Comparison of ENCODE assay signal across 9 mouse cellular contexts in the genomic region with DNA sequence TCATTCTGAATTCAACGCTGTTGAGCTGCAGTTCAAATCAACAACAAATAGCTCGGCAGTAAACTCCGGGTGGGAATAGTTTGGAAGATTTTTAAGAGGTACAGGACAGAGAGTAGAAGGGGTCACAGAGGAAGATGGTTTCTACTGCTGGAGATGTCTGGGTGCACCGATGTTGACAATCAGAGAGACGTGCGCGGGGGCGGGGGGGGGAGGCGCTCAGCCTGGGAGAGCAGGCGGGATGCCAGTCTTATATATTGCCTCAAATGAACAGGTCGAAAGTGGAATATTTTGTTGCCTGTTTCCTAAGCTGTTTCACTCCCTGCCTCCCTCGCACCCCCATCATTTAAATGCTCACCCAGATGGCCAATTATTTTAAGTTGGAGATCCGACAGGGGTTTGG.
DNase-seq lines count a peak whose midpoint lies in the region; ATAC-seq and TF ChIP-seq lines count a peak whose summit lies in the region.
"Had no signal": no experiment of that assay in that cellular context is flagged by ENCODE, and none has a peak within 500 bp of the region (broad histone marks: within the 10 kb centered on the region; RNA-seq: fewer than 3 reads in every experiment).

No protein-coding gene starts in this region.

- H3K27me3 ChIP-seq in liver, postnatal 0 days (ENCODE audit: insufficient read depth, low read length), result no peaks in the 10 kb centered on the region
- peaks cover 16% of the 10 kb centered on the region for H3K27me3 ChIP-seq in liver, embryonic 12.5 days (replicated peaks)
- H3K27me3 ChIP-seq in forebrain, embryonic 13.5 days, result no peaks in the 10 kb centered on the region
- no peaks in the 10 kb centered on the region for H3K27me3 ChIP-seq in hindbrain, postnatal 0 days (ENCODE audit: insufficient read depth, low read length)
- H3K27me3 ChIP-seq in neural tube, embryonic 13.5 days, result 0 out of 2 replicates have a peak, but pooled peaks cover 2% of the 10 kb centered on the region

- H3K4me2 ChIP-seq in liver, postnatal 0 days (ENCODE audit: low read depth, low read length), result peak overlapping the region; percentile 44; the same call in 1 of the 2 replicates
- H3K4me2 ChIP-seq in liver, embryonic 12.5 days, result no peak overlapping the region
- H3K4me2 ChIP-seq in forebrain, embryonic 13.5 days, result peak overlapping the region; percentile 58
- H3K4me2 ChIP-seq in hindbrain, postnatal 0 days (ENCODE audit: low read depth, low read length), result peak overlapping the region; percentile 55
- peak overlapping the region; percentile 52 for H3K4me2 ChIP-seq in neural tube, embryonic 13.5 days

- no peak overlapping the region for H3K4me3 ChIP-seq in liver, postnatal 0 days (ENCODE audit: low read depth, low read length)
- no peak overlapping the region for H3K4me3 ChIP-seq in liver, embryonic 12.5 days
- H3K4me3 ChIP-seq in forebrain, embryonic 13.5 days, result peak overlapping the region; percentile 28
- peak overlapping the region; percentile 17 for H3K4me3 ChIP-seq in hindbrain, postnatal 0 days (ENCODE audit: low read length)
- peak overlapping the region; percentile 21 for H3K4me3 ChIP-seq in neural tube, embryonic 13.5 days

- H3K9me3 ChIP-seq in liver, postnatal 0 days (ENCODE audit: low read length), result no peaks in the 10 kb centered on the region
- no peaks in the 10 kb centered on the region for H3K9me3 ChIP-seq in liver, embryonic 12.5 days (replicated peaks)
- no peaks in the 10 kb centered on the region for H3K9me3 ChIP-seq in forebrain, embryonic 13.5 days (replicated peaks)
- H3K9me3 ChIP-seq in hindbrain, postnatal 0 days (ENCODE audit: low read length), result no peaks in the 10 kb centered on the region
- H3K9me3 ChIP-seq in neural tube, embryonic 13.5 days, result no peaks in the 10 kb centered on the region

- no peaks in the 10 kb centered on the region for H3K36me3 ChIP-seq in liver, postnatal 0 days (replicated peaks; ENCODE audit: insufficient read depth, low read length)
- no peaks in the 10 kb centered on the region for H3K36me3 ChIP-seq in liver, embryonic 12.5 days
- H3K36me3 ChIP-seq in forebrain, embryonic 13.5 days (ENCODE audit: poor library complexity, severe bottlenecking), result no peaks in the 10 kb centered on the region
- H3K36me3 ChIP-seq in hindbrain, postnatal 0 days (ENCODE audit: insufficient read depth, low read length), result no peaks in the 10 kb centered on the region
- no peaks in the 10 kb centered on the region for H3K36me3 ChIP-seq in neural tube, embryonic 13.5 days

- 40% methylated on average over 13 of the region's 13 CpGs for WGBS in liver, postnatal 0 days (ENCODE audit: insufficient replicate concordance)
- WGBS in liver, embryonic 12.5 days (ENCODE audit: insufficient replicate concordance), result 26% methylated on average over 13 of the region's 13 CpGs
- WGBS in forebrain, embryonic 13.5 days, result 2% methylated on average over 13 of the region's 13 CpGs
- 5% methylated on average over 13 of the region's 13 CpGs for WGBS in hindbrain, postnatal 0 days
- WGBS in neural tube, embryonic 13.5 days, result 6% methylated on average over 13 of the region's 13 CpGs

- TF ChIP-seq EP300 in liver, postnatal 0 days (IDR thresholded peaks at IDR 0.05; ENCODE audit: low read depth), result no peak

- TF ChIP-seq CTCF in liver, postnatal 0 days (IDR thresholded peaks at IDR 0.05; ENCODE audit: low read depth), result no peak
- TF ChIP-seq CTCF in hindbrain, postnatal 0 days (IDR thresholded peaks at IDR 0.05; ENCODE audit: low read depth), result no peak

- no peak overlapping the region for H3K9ac ChIP-seq in liver, postnatal 0 days (replicated peaks)
- no peak overlapping the region for H3K9ac ChIP-seq in liver, embryonic 12.5 days
- peak overlapping the region; percentile 48; the same call in 1 of the 2 replicates for H3K9ac ChIP-seq in forebrain, embryonic 13.5 days
- no peak overlapping the region for H3K9ac ChIP-seq in hindbrain, postnatal 0 days (replicated peaks; ENCODE audit: low read length)
- 0 out of 2 replicates have a peak overlapping the region, but pooled peaks have one; percentile 8 for H3K9ac ChIP-seq in neural tube, embryonic 13.5 days
- H3K9ac ChIP-seq: liver, embryonic 14.5 days had no signal

- ATAC-seq in liver, postnatal 0 days, result no peak
- ATAC-seq in liver, embryonic 12.5 days, result no peak
- ATAC-seq in forebrain, embryonic 13.5 days, result peak; percentile 38; the same call in 1 of the 2 replicates
- ATAC-seq in hindbrain, postnatal 0 days, result no peak
- no peak; the same call in 1 of the 2 replicates for ATAC-seq in neural tube, embryonic 13.5 days (ENCODE audit: low read depth)

- peaks cover 7% of the 10 kb centered on the region for H3K4me1 ChIP-seq in liver, postnatal 0 days (ENCODE audit: insufficient read depth)
- peaks cover 3% of the 10 kb centered on the region; the same call in 1 of the 2 replicates for H3K4me1 ChIP-seq in liver, embryonic 12.5 days
- H3K4me1 ChIP-seq in forebrain, embryonic 13.5 days, result peaks cover 14% of the 10 kb centered on the region
- peaks cover 9% of the 10 kb centered on the region; the same call in 1 of the 2 replicates for H3K4me1 ChIP-seq in hindbrain, postnatal 0 days (ENCODE audit: insufficient read depth, low read length)
- peaks cover 17% of the 10 kb centered on the region for H3K4me1 ChIP-seq in neural tube, embryonic 13.5 days (replicated peaks)

- no peak overlapping the region for H3K27ac ChIP-seq in liver, postnatal 0 days (ENCODE audit: low read depth)
- H3K27ac ChIP-seq in liver, embryonic 12.5 days, result no peak overlapping the region
- H3K27ac ChIP-seq in forebrain, embryonic 13.5 days, result no peak overlapping the region
- no peak overlapping the region for H3K27ac ChIP-seq in hindbrain, postnatal 0 days
- H3K27ac ChIP-seq in neural tube, embryonic 13.5 days (replicated peaks), result no peak overlapping the region
- H3K27ac ChIP-seq: liver, embryonic 14.5 days had no signal

- DNase-seq in liver, postnatal 0 days, result no peak
- DNase-seq in hindbrain, postnatal 0 days (ENCODE audit: low spot score), result no peak
- no peak for DNase-seq in left cerebral cortex, adult 9 months (ENCODE audit: low spot score in 2 of 2)
- no peak for DNase-seq in cerebellum, adult 8-10 months
- DNase-seq in cerebellum, adult 11 months, result no peak

Comparison
In these comparisons a context has a peak if more than half of its experiments do, and no peak if none do; other contexts are left out.
1. H3K4me3 ChIP-seq: peak in forebrain, embryonic 13.5 days (single experiment), hindbrain, postnatal 0 days (single experiment) and neural tube, embryonic 13.5 days (single experiment); none in liver, postnatal 0 days (single experiment) and liver, embryonic 12.5 days (single experiment).
2. H3K9ac ChIP-seq: peak in forebrain, embryonic 13.5 days (single experiment) and neural tube, embryonic 13.5 days (single experiment); none in liver, postnatal 0 days (single experiment), liver, embryonic 12.5 days (single experiment) and hindbrain, postnatal 0 days (single experiment).